Mouse (Mus musculus): ENCODE data around the gene Stt3b.

GRCm38 (mm10) chr9:115356731-115357458 is 46.7 kb upstream of the Stt3b start:
- TF ChIP-seq FLI1 (IDR thresholded peaks at IDR 0.05; ENCODE audit: low read length), result no peak
- TF ChIP-seq GATA1 (IDR thresholded peaks at IDR 0.05; ENCODE audit: borderline replicate concordance, low read length), result no peak

Data from megakaryocyte, embryonic 14.5 days (primary cell).